Mouse (Mus musculus): ENCODE measurements at regions not wholly inside any gene's neighbourhood (a gene's known extent, or its start where the extent isn't known, plus 50 kb on each side); places are given as distances from the start of the nearest gene placed in this dataset.

- Histone ChIP-seq H3K9me3 (replicated peaks; ENCODE audit: low read length) (no peaks in the 10 kb centered on the region), H3K27me3 (ENCODE audit: insufficient read depth, low read length) (no peaks in the 10 kb centered on the region), H3K9ac (ENCODE audit: low read depth, low read length) (no peak overlapping the region), H3K27ac (no peak overlapping the region), H3K36me3 (ENCODE audit: insufficient read depth, low read length) (no peaks in the 10 kb centered on the region), H3K4me2 (ENCODE audit: low read length) (no peak overlapping the region), H3K4me1 (replicated peaks; ENCODE audit: insufficient read depth, low read length) (no peaks in the 10 kb centered on the region), H3K4me3 (replicated peaks; ENCODE audit: low read depth, low read length) (no peak overlapping the region)
- 58% methylated on average over 6 of the region's 6 CpGs for WGBS
- TF ChIP-seq CTCF (IDR thresholded peaks at IDR 0.05; ENCODE audit: low read depth) = no peak
- ATAC-seq (replicated peaks; ENCODE audit: low FRiP score, low read depth) = no peak
- DNase-seq (ENCODE audit: low spot score) = peak; percentile 3
Observed at GRCm38 (mm10) chr14:110468457-110469311, 286.3 kb downstream of the Slitrk6 start.

Measured in kidney, postnatal 0 days (tissue).